Mouse (Mus musculus): Measurements from ENCODE around the gene Zfp143. TPM values are rescaled to one million over a fixed set of nuclear protein-coding genes. Genes with fewer than 3 reads are reported as not detected.
"Not testable (repeated sequence)": the region's sequence is repeated elsewhere in the genome, so short reads cannot be mapped to it uniquely, and the experiment has no call there.

Gene Zfp143
- total RNA-seq, 1 experiment from 2014 or later: 54.1 TPM

DNA sequence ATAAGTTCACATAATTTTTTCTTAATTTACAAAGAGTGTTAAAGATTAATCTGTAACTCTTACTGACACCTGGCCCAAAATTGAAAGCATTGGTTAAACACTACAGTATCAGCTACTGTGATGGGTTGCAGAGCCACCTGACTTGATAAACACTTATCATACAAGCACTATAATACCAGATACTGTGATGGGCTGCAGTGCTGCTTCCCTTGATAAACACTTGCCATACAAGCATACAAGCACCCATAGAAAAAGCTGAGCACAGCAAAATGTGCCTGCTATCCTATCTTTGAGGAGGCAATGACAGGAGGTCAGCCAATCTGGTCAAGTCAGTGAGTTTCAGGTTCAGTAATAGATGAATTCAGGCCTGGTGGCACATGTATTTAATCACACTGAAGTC is 24.2 kb downstream of the Zfp143 start:
- no peak for ATAC-seq (ENCODE audit: extremely low read depth, insufficient number of reproducible peaks, low FRiP score, poor library complexity, severe bottlenecking)

DNA sequence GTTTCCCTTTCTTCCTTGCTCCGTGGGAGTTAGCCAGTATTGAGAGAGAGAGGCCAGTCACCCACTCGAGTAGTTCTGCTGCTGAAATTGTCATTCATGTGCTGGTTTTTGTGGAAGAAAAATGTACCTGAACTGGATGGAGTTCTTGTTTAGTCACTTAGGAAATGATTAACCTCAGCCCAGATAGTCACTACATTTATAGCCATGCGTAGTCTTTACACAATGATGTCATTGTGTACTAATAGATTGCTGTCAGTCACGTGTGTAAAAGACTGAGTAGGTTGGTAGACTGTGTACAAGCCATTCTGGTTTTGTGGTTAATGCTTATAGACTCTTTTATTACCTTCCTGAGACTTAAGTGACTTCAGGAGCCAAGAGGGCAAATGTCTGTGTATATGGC is 26.9 kb downstream of the Zfp143 start:
- ATAC-seq (ENCODE audit: extremely low read depth, insufficient number of reproducible peaks, low FRiP score, poor library complexity, severe bottlenecking): no peak

DNA sequence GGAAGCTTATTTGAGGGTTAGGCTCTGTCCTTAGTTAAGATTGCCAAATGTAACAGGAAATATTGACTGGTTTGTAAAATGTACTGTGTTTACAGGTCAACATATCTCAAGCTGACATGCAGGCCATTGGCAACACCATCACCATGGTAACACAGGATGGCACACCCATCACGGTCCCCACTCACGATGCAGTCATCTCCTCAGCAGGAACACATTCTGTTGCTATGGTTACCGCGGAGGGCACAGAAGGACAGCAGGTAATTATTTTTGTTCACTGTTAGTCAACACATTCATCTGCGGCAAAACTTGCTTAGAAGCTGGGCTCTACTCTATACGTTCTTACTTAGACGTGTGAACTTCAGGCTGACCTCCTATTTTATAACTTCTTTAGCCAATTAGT is 30.7 kb downstream of the Zfp143 start:
- ATAC-seq (ENCODE audit: extremely low read depth, insufficient number of reproducible peaks, low FRiP score, poor library complexity, severe bottlenecking): no peak

DNA sequence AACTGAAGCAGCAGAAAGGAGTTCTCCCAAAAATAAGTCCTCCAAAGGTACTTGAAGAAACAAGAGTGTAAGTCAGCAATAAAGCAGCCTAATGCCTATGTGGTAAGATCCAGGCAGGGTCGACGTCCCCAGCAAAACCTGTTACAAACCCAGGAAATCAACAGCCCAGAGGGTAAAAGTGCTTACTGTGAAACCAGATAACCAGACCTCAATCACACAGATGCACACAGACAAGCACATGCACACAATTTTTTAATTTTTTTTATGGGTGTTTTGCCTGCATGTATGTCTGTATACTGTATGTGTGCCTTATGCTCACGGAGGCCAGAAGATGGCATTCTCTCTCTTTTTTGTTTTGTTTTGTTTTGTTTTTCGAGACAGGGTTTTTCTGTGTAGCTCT is 35.3 kb downstream of the Zfp143 start:
- no peak for ATAC-seq (ENCODE audit: extremely low read depth, insufficient number of reproducible peaks, low FRiP score, poor library complexity, severe bottlenecking)

DNA sequence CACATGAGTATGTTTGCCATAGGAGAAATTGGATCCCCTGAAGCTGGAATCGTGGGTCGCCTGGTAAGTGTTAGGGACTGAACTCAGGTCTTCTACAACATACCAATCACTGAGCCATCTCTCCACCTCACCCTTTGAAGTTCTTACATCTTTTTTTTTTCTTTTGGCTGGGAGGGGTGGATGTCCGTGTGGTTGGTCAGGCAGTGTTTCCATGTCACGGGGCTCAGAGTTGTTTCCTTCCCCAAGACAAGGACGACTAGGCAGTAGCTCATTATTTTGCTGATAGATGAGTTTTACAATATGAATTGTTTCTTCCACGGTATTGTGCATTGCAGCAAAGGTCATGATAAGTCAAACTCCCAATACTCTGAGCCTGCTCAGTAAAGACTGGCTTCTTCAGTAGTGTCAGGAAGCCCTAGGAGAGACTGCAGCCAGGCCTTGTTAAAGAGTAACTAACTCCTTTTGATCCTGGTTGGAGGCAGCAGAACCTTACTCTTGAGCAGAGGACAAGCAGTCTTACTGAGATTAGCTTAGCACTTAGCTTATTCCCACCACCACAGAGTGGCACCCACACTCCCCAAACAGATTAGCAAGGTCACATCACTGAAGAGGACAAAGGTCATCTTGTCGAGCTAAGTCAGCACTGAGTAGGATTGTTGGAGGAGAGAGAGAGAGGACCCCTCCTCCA is 36.2 kb downstream of the Zfp143 start:
- no peak for ATAC-seq (ENCODE audit: extremely low read depth, insufficient number of reproducible peaks, low FRiP score, poor library complexity, severe bottlenecking)

DNA sequence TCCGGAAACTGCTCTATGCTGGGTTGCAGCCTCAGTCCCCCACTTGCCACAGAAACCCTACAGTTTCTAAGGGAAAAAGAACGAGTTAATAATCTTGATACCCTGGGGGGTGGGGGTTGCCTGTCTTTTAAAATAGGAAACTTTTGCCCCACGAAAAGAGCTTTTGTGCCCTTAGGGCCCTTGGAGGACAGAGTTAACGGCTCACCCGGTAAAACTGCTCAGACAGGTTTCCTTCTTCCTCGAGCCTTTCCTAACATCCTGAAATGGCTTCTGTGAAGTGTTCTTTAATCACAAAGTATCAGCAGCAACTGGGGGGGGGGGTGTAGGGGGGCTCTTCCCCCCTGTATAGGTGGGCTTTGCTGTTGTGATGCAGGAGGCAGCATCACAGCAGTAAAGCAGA is 39.8 kb downstream of the Zfp143 start:
- ATAC-seq (ENCODE audit: extremely low read depth, insufficient number of reproducible peaks, low FRiP score, poor library complexity, severe bottlenecking): no peak

DNA sequence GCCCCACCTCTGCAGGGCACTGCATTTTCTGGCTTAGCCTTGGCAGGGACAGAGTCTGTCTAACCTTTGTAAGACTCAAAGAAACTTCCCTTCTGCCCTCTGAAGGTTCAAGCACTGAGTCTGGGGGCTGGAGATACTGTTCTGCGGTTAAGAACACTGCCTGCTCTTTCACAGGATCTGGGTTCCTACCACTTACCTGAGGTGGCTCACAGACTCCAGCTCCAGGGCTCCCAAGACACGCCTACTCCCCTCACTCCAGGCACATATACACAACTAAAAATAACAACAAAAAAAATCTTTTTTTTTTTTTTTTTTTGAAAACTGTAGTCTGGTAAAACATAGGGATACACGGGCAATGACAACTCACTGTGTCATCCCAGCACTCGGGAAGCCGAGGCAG is 40.2 kb downstream of the Zfp143 start:
- ATAC-seq (ENCODE audit: extremely low read depth, insufficient number of reproducible peaks, low FRiP score, poor library complexity, severe bottlenecking): no peak

DNA sequence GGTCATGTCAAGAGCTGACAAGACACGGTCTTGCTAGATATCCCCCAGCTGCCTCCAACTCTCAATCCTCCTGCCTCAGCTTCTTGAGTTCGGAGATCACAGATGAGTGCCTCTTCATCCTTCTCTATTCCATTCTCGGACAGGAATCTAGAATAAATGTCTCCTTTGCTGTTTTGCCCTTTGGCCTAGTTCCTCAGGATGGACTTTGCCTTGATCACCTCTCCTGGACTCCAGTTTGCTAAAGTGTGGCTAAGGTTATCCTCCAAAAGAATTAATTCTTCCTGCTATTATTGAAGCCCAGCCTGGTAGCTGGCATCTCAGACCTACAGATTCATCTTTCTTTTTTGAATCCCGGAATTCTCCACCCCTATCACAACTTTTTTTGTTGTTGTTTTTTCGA is 44.0 kb downstream of the Zfp143 start:
- ATAC-seq (ENCODE audit: extremely low read depth, insufficient number of reproducible peaks, low FRiP score, poor library complexity, severe bottlenecking): no peak

DNA sequence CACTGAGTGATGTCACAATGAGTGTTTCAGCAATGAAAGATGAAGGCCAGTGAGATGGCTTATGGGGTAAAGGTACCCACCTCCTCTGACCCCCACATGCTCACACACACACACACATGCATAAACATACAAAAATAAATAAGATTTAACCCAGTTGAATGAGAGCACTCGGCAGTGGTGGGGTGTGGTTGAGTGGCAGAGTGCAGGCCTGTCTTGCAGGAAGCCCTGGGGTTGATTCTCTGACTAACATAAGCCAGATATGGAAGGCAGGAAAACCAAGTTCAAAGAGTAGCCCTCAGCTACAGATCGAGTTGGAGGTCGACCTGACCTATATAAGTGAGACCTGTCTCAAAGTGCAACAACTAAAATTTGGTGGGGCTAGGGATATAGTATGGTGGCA is 45.6 kb downstream of the Zfp143 start:
- no peak for ATAC-seq (ENCODE audit: extremely low read depth, insufficient number of reproducible peaks, low FRiP score, poor library complexity, severe bottlenecking)

DNA sequence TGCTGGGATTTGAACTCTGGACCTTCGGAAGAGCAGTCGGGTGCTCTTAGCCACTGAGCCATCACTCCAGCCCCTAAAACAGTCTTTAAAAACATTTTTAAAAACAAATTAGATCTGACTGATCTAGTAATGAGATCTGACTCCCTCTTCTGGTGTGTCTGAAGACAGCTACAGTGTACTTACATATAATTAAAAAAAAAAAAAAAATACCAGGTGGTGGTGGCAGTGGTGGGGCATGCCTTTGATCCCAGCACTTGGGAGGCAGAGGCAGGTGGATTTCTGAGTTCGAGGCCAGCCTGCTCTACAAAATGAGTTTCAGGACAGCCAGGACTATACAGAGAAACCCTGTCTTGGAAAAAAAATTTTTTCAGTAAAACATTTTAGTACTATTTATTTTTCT is 47.5 kb downstream of the Zfp143 start:
- not testable (repeated sequence) for ATAC-seq (ENCODE audit: extremely low read depth, insufficient number of reproducible peaks, low FRiP score, poor library complexity, severe bottlenecking)

DNA sequence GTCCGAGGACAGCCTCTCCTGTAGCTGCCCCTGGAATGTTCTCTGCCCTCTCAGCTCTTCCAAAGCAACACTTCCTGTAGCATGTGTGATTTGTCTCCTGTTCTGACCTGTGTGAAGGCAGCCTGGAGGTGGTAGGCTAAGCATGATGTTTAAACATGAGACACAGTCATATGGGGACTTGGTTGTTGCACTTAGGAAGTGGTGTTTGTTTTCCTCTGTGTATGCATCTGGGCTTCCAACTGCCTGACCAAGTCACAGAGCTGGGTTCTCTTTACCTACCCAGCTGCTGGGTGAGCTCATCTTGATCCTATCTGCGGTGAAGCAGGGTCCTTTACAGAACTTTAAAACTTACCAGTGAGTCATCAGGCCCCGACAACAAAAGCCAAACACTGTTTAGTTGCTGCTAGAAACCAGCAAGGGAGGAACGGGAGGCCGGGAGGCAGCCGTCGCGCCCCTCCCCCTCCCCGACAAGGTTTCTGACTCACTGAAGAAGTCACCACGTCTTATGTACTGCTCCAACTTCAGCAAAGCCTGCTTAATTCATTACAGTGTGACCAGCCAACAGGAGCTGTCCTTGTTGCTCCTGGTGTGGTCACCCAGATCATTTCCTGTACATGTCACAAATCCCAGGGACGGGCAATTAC is 48.1 kb downstream of the Zfp143 start:
- 0 out of 2 replicates have a peak, but pooled peaks have one; percentile 16 for ATAC-seq (ENCODE audit: extremely low read depth, insufficient number of reproducible peaks, low FRiP score, poor library complexity, severe bottlenecking)

DNA sequence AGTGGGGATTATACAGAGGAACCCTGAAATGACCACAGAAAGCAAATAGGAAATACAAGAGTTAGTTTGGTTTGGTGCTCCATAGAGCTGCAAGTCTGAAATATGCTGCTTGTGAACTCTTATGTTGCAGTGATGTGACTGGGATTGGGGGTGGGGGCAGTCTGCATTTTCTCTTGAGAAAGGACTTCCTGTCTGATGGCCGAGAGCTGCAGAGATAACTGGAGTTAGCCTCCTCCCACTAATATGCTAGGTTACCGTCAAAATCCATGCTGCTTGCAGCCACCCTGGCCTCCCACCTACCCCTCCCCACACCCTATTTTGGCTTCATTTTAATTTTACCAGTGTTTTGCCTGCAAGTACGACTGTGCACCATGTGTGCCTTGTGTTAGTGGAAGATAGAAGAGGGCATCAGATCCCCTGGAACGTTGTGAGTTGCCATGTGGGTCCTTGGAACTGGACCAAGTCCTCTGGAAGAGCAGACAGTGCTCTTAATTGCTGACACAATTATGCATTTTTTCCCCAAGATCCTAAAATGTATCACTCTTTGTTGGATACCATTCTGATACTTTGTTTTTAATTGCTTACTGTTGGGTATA is 49.1 kb downstream of the Zfp143 start:
- ATAC-seq (ENCODE audit: extremely low read depth, insufficient number of reproducible peaks, low FRiP score, poor library complexity, severe bottlenecking): no peak

DNA sequence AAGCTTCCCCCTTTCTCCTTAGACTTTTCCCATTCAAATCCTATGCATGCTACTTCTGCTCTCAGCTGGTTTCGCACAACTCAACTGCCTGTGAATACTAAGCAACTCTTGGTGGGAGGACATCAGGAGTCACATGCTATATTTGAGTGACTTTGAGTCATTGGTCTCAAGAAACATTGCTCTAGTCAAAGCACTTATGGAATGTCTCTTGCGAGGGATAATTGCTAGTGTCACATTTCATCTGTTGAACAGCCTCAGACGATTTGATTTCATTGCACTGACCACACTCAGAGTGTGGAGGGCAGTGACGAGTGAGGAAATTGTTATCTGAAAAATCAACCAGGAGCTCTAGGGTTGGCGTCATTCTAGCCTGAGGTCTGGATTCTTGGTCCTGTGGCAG is 53.7 kb downstream of the Zfp143 start:
- ATAC-seq (ENCODE audit: extremely low read depth, insufficient number of reproducible peaks, low FRiP score, poor library complexity, severe bottlenecking): no peak

DNA sequence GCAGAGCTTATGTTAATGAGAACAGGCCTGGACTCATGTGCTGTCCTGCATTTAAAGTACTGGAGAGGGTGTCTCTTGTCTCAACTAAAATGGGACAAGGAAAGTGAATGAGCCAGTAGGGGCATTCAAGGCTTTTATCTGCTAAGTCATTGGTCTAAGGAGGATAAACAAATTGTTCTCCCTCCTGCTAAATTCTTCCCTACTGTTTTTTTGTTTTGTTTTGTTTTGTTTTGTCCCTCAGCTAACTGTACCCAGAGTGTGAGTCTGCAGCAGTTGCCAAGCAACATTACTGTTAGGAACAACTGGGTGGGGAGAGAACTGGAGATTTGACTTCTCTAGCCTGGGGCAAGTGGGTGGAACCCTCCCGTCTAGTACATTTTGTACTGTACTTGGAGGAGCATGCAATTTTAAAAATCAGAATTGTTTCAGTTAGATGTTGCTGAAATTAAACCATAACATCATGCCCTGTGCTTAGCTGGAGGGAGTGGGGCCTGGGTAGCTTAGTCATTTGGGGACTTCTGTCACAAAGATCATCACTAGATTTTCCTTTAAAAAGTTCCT is 55.8 kb downstream of the Zfp143 start:
- ATAC-seq (ENCODE audit: extremely low read depth, insufficient number of reproducible peaks, low FRiP score, poor library complexity, severe bottlenecking): no peak

DNA sequence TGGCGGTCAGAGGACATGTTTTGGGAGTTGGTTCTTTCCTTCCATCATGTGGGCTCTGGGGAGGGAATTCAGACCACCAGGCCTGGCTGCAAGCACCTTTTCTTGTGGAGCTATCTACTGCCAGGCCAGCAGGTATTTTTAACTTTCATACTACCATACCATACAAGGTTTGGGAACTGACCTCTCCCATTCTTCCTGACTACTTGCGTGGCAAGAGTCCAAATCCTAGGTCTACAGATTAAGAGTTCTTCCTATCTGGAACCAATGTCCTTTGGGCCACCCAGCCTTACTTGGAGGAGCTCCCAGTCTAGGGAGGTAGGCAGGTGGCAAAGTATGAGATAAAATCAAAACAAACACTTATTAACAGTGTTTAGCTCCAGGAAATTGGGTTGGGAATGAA is 57.4 kb downstream of the Zfp143 start:
- ATAC-seq (ENCODE audit: extremely low read depth, insufficient number of reproducible peaks, low FRiP score, poor library complexity, severe bottlenecking): no peak

DNA sequence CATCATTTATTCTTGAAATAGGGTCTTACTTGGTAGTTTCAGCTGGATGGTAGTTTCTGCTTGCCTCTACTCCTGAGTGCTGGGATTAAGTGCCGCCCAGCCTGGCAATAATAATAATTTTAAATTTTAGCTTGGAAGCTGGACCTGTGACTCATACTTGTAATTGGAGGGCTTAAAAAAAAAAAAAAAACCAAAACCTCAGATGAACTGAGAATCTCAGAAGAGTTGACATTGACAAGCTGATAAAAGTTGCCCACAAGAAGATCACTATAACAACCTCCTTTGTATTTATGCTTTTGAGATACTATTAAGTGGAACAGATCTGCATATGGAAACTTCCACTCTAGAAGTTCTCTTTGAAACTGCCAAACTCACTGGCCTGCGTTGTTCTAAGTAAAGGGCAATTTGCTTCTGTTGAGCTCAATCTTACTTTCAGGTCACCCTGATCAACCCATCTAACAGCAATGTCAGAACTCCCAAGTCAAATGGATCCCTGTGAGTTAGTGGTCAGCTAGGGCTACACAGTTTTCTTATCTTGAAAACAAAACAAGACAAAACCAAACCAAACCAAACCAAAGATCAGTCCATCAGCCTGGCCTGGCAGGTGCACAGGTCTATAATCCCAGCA is 59.3 kb downstream of the Zfp143 start:
- ATAC-seq (ENCODE audit: extremely low read depth, insufficient number of reproducible peaks, low FRiP score, poor library complexity, severe bottlenecking): no peak

DNA sequence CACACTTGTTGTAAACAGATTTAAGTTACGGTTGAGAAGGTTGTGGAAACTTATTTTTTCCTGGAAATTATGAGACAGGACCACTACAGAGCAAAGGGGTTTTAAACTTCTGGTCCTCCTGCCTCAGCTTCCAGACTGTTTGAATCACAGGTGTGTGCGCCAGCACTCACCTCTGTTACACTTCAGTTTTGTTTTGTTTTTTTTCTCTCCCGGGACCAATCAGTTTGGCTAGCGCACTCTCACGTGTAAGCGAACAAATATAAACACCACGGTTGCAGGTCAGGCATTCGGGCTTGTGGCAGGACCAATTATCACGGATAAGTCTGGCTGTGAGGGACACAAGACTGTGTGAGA is 60.1 kb downstream of the Zfp143 start:
- 0 out of 2 replicates have a peak, but pooled peaks have one; percentile 1 for ATAC-seq (ENCODE audit: extremely low read depth, insufficient number of reproducible peaks, low FRiP score, poor library complexity, severe bottlenecking)

DNA sequence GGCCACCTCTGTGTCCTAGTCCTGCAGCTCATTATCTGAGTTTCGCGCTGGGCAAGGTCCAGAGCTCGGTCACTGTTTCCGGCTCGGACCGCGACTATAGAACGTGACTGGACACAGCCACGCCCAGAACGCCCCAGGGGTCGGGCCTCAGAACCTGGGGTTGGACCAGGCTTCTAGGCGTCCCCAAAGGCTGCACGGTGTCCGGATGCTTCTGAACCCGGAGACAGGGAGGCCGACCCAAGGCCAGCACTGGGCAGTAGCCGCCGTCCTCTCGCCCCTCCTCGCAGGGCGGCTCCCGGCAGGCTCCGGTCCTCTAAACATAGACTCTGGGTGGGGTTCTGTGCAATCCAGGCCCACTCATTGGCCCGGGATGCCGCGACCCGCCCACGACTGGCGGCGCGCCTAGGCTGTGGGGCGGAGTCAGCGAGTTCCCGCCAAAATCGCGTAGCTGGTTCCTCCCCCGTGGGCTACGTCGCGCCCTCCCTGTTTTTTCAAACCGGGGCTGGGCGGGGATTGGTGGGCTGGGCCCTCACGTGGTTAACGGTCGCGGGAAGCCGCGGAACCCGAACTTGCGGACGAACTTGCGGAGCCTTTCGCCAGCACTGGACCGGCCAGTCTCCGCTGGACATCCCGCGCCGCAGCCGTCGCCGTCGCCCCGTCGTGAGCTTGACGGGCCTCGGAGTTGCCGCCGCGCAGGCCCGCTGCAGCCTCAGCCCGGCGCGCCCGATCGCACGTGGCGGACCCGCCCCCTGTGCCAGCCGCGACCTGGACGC is 60.7 kb downstream of the Zfp143 start, which contains the start of gene Wee1:
TSS of gene Wee1 (plus strand) at position 531 of the 773 bp plus-strand sequence.
- ATAC-seq (ENCODE audit: extremely low read depth, insufficient number of reproducible peaks, low FRiP score, poor library complexity, severe bottlenecking): peak; percentile 90

DNA sequence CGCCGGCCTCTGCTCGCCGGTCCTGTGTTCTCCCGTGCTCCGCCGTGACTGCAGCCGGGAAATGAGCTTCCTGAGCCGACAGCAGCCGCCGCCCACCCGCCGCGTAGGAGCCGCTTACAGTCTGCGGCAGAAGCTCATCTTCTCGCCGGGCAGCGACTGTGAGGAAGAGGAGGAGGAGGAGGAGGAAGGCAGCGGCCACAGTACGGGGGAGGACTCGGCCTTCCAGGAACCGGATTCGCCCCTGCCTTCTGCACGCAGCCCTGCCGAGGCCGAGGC is 61.2 kb downstream of the Zfp143 start:
- ATAC-seq (ENCODE audit: extremely low read depth, insufficient number of reproducible peaks, low FRiP score, poor library complexity, severe bottlenecking): no peak; the same call in 1 of the 2 replicates
